Mouse (Mus musculus): ENCODE results near the gene Bmp8a. TPM values are rescaled to one million over a fixed set of nuclear protein-coding genes. Genes with fewer than 3 reads are reported as not detected.
"Not testable (repeated sequence)": the region's sequence is repeated elsewhere in the genome, so short reads cannot be mapped to it uniquely, and the experiment has no call there.

Gene Bmp8a
- polyA plus RNA-seq, 1 experiment, result not detected

DNA sequence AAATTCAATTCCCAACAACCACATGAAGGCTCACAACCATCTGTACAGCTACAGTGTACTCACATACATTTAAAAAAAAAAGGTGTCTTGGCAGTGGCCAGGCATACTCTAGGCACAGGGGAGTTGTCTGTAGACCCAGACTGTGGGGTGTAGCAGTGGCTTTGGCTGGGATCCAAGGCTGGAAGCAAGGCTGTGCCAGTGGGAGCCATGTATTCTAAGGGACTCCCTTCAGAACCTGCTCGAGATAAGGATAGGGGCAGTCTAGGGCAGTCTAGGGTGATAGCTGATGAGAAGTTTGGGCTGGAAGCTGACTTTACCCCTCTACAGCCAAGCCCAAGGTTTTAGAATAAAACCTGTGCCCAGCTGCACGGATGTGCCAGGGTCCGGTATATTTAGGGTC, 17.0 kb downstream of the Bmp8a start:
- TF ChIP-seq CTCF (IDR thresholded peaks at IDR 0.05; ENCODE audit: control insufficient read depth, insufficient read depth, low read length), result no peak
- no peak for TF ChIP-seq POLR2A (IDR thresholded peaks at IDR 0.05; ENCODE audit: borderline replicate concordance, control insufficient read depth, low read depth, low read length)
- no peak overlapping the region for H3K4me3 ChIP-seq (replicated peaks; ENCODE audit: control insufficient read depth, low read depth, low read length)
- no peak overlapping the region for H3K27ac ChIP-seq (ENCODE audit: control insufficient read depth, insufficient read depth, low read depth, low read length, poor library complexity)
- 28% methylated on average over 3 of the region's 3 CpGs for WGBS
- no peaks in the 10 kb centered on the region for H3K4me1 ChIP-seq (ENCODE audit: control insufficient read depth, insufficient read depth, low read length)

- TF ChIP-seq CTCF (IDR thresholded peaks at IDR 0.05; ENCODE audit: control insufficient read depth, insufficient read depth, low read length) (no peak), POLR2A (IDR thresholded peaks at IDR 0.05; ENCODE audit: borderline replicate concordance, control insufficient read depth, low read depth, low read length) (no peak)
- Histone ChIP-seq H3K4me1 (ENCODE audit: control insufficient read depth, insufficient read depth, low read length) (no peaks in the 10 kb centered on the region), H3K27ac (ENCODE audit: control insufficient read depth, insufficient read depth, low read depth, low read length, poor library complexity) (no peak within 1 kb of the TSS), H3K4me3 (replicated peaks; ENCODE audit: control insufficient read depth, low read depth, low read length) (no peak within 1 kb of the TSS)
- 35% methylated on average over 13 of the region's 13 CpGs for WGBS
Measured at GRCm38 (mm10) chr4:123323534-123323933, 19.5 kb downstream of the Bmp8a start, which contains the start of gene Oxct2a. TSS of gene Oxct2a (minus strand) at chr4:123323634.

- not testable (repeated sequence) for H3K4me3 ChIP-seq (replicated peaks; ENCODE audit: control insufficient read depth, low read depth, low read length); H3K4me1 ChIP-seq (ENCODE audit: control insufficient read depth, insufficient read depth, low read length); H3K27ac ChIP-seq (ENCODE audit: control insufficient read depth, insufficient read depth, low read depth, low read length, poor library complexity)
- 33% methylated on average over 33 of the region's 38 CpGs for WGBS
Measured at GRCm38 (mm10) chr4:123322910-123323309, 20.1 kb downstream of the Bmp8a start.

DNA sequence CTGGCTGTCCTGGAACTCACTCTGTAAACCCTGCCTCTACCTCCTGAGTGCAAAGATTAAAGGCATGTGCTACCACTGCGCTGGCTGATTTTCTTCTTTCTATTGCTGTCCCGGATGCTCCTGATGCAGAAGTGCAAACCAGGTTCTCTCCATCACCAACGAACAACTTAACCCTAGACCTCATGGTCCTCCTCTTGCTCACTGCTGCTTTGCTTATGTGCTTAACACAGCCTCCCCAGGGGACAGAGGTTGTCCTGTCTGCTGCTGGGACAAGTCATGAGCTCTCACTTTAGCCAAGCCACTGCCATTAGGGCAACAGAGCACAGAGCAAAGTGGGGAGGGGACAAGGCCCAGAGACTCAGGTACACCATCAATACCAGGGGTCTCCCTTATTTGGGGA, 28.6 kb downstream of the Bmp8a start:
- H3K27ac ChIP-seq (ENCODE audit: control insufficient read depth, insufficient read depth, low read depth, low read length, poor library complexity), result no peak overlapping the region

GRCm38 (mm10) chr4:123313010-123313409, 30.0 kb downstream of the Bmp8a start:
- Histone ChIP-seq H3K4me3 (replicated peaks; ENCODE audit: control insufficient read depth, low read depth, low read length) (no peak overlapping the region), H3K4me1 (ENCODE audit: control insufficient read depth, insufficient read depth, low read length) (peaks cover 5% of the 10 kb centered on the region), H3K27ac (ENCODE audit: control insufficient read depth, insufficient read depth, low read depth, low read length, poor library complexity) (no peak overlapping the region)
- TF ChIP-seq POLR2A (IDR thresholded peaks at IDR 0.05; ENCODE audit: borderline replicate concordance, control insufficient read depth, low read depth, low read length), result no peak
- no peak for TF ChIP-seq CTCF (IDR thresholded peaks at IDR 0.05; ENCODE audit: control insufficient read depth, insufficient read depth, low read length)
- WGBS, result 16% methylated on average over 6 of the region's 6 CpGs

More for the DNA sequence above, 28.6 kb downstream of the Bmp8a start:
- TF ChIP-seq POLR2A (IDR thresholded peaks at IDR 0.05; ENCODE audit: borderline replicate concordance, control insufficient read depth, low read depth, low read length), result no peak
- no peak for TF ChIP-seq CTCF (IDR thresholded peaks at IDR 0.05; ENCODE audit: control insufficient read depth, insufficient read depth, low read length)
- WGBS, result 75% methylated on average over 3 of the region's 3 CpGs
- H3K4me1 ChIP-seq (ENCODE audit: control insufficient read depth, insufficient read depth, low read length), result peaks cover 5% of the 10 kb centered on the region
- H3K4me3 ChIP-seq (replicated peaks; ENCODE audit: control insufficient read depth, low read depth, low read length), result no peak overlapping the region

DNA sequence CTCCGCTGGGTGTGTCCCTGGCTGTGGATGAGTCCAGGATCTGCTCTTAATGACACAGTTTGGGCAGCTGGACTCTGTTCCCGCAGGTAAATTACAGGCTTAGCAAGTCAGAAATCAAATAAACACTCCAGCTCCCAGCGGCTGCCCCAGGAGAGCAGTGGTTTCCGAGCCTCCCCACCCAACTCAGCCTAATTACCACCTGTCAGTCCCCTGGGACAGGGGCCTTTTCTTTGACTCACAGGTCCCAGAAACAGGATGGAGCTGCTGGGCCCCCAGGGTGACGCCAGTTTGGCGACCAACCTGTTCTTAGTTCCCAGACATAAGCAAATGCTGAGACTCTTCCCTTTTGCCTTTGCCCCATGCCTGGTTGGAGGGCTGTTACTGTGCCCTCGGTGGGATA, 31.2 kb downstream of the Bmp8a start:
- Histone ChIP-seq H3K27ac (ENCODE audit: control insufficient read depth, insufficient read depth, low read depth, low read length, poor library complexity) (no peak overlapping the region), H3K4me1 (ENCODE audit: control insufficient read depth, insufficient read depth, low read length) (peaks cover 5% of the 10 kb centered on the region), H3K4me3 (replicated peaks; ENCODE audit: control insufficient read depth, low read depth, low read length) (no peak overlapping the region)
- 68% methylated on average over 7 of the region's 7 CpGs for WGBS
- no peak for TF ChIP-seq CTCF (IDR thresholded peaks at IDR 0.05; ENCODE audit: control insufficient read depth, insufficient read depth, low read length)
- no peak for TF ChIP-seq POLR2A (IDR thresholded peaks at IDR 0.05; ENCODE audit: borderline replicate concordance, control insufficient read depth, low read depth, low read length)

DNA sequence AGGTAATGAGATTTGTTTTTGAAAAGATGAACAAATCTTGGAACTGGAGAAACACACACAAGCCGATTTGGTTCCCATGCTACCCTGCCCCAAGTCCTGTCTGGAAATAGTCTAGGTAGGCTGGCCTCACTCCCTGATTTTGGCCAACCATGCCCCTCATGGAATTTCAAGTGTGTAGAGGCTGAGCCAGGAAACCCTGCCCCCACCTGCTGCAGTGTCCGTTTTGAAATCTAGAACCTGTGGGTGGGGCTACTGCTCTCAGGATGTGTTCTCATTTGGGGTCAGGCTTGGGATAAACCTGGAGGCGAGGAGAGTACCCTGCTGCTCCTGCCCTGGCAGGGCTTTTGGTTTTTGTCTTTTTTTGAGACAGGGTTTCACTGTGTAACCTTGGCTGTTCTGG, 34.8 kb downstream of the Bmp8a start:
- TF ChIP-seq POLR2A (IDR thresholded peaks at IDR 0.05; ENCODE audit: borderline replicate concordance, control insufficient read depth, low read depth, low read length) (no peak), CTCF (IDR thresholded peaks at IDR 0.05; ENCODE audit: control insufficient read depth, insufficient read depth, low read length) (no peak)
- WGBS, result 37% methylated on average over 3 of the region's 3 CpGs
- no peak overlapping the region for H3K27ac ChIP-seq (ENCODE audit: control insufficient read depth, insufficient read depth, low read depth, low read length, poor library complexity)
- no peak overlapping the region for H3K4me3 ChIP-seq (replicated peaks; ENCODE audit: control insufficient read depth, low read depth, low read length)
- peaks cover 2% of the 10 kb centered on the region for H3K4me1 ChIP-seq (ENCODE audit: control insufficient read depth, insufficient read depth, low read length)

DNA sequence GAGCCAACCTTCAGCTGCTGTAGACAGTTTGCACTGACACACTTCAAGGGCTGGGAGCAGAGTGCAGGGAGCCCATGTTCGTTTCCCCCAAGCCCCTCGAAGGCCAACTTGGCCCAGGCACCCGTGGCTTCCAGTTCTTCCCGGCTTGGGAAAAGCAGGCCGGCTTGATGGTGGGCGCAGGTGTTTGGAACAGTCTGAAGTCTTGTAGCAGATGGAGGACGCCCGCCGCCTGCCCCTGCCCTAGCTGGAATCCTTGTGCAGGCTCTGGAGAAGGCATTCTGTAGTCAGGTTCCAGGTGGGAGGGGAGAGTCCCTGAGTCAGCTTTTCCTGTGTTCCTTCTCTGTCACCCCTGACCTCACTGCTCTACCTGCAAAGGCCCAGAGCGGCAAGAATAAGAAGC, 36.1 kb downstream of the Bmp8a start:
- no peak for TF ChIP-seq CTCF (IDR thresholded peaks at IDR 0.05; ENCODE audit: control insufficient read depth, insufficient read depth, low read length)

DNA sequence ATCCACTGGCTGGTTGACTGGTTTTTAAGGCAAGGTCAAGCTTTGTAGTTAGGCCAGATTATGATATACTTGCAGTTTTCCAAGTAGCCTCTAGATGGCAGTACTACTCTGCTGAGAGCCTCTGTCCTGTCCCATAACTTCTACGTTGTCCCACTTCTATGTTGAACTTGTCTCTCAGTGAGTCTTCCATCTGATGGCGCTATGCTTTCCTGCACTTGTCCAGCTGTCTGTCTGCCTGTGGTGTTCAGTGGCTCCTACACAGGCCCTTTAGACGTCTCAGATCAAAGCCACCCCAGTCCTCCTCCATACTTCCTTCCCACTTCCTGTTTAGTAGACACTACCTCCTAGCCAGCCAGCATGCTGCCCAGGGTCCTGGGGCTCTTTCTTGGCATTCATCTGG, 37.3 kb downstream of the Bmp8a start:
- no peak overlapping the region for H3K4me3 ChIP-seq (replicated peaks; ENCODE audit: control insufficient read depth, low read depth, low read length)

More for the DNA sequence above, 36.1 kb downstream of the Bmp8a start:
- Histone ChIP-seq H3K4me1 (ENCODE audit: control insufficient read depth, insufficient read depth, low read length) (no peaks in the 10 kb centered on the region; the same call in 1 of the 2 replicates), H3K4me3 (replicated peaks; ENCODE audit: control insufficient read depth, low read depth, low read length) (no peak overlapping the region), H3K27ac (ENCODE audit: control insufficient read depth, insufficient read depth, low read depth, low read length, poor library complexity) (no peak overlapping the region)
- 89% methylated on average over 10 of the region's 10 CpGs for WGBS

More for the DNA sequence above, 37.3 kb downstream of the Bmp8a start:
- TF ChIP-seq CTCF (IDR thresholded peaks at IDR 0.05; ENCODE audit: control insufficient read depth, insufficient read depth, low read length), result peak; percentile 38
- no peak for TF ChIP-seq POLR2A (IDR thresholded peaks at IDR 0.05; ENCODE audit: borderline replicate concordance, control insufficient read depth, low read depth, low read length)
- H3K27ac ChIP-seq (ENCODE audit: control insufficient read depth, insufficient read depth, low read depth, low read length, poor library complexity), result no peak overlapping the region
- H3K4me1 ChIP-seq (ENCODE audit: control insufficient read depth, insufficient read depth, low read length), result no peaks in the 10 kb centered on the region
- WGBS, result 3% methylated on average over 3 of the region's 3 CpGs
